Mouse (Mus musculus): ENCODE data around the gene Arhgap30. TPM values are rescaled to one million over a fixed set of nuclear protein-coding genes. Genes with fewer than 3 reads are reported as not detected.
A peak's percentile ranks its signal among the peaks of the same experiment; 100 is the strongest.

Arhgap30 gene
- total RNA-seq, 2 experiments from 2014 or later, result 3.6 to 6.8 TPM

- DNase-seq (ENCODE audit: low spot score in 2 of 2), result no peak
Measured at GRCm38 (mm10) chr1:171424638-171425037, 35.9 kb downstream of the Arhgap30 start.

GRCm38 (mm10) chr1:171425126-171425525, 36.4 kb downstream of the Arhgap30 start:
- DNase-seq (ENCODE audit: low spot score in 2 of 2), result peak in 1 of 2 experiments; percentile 55

DNA sequence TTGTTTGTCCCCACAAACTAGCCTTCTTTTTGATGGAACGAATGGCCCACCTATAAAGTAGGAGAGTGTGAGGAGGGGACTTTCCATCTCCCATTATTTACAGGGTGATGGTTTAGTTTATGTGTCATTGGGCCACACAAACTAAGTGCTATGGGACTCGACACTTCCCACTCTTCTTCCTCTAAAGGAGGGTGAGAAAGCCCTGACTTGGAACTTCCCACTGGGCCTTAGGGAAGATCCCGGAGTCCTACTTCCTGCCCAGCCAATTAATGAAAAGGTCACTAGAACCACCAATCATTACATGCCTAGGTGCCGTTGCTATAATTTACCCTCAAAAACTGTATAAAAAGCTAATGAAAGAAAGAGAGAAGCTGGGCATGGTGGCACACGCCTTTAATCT, 43.4 kb downstream of the Arhgap30 start:
- no peak for DNase-seq (ENCODE audit: low spot score in 2 of 2)

DNA sequence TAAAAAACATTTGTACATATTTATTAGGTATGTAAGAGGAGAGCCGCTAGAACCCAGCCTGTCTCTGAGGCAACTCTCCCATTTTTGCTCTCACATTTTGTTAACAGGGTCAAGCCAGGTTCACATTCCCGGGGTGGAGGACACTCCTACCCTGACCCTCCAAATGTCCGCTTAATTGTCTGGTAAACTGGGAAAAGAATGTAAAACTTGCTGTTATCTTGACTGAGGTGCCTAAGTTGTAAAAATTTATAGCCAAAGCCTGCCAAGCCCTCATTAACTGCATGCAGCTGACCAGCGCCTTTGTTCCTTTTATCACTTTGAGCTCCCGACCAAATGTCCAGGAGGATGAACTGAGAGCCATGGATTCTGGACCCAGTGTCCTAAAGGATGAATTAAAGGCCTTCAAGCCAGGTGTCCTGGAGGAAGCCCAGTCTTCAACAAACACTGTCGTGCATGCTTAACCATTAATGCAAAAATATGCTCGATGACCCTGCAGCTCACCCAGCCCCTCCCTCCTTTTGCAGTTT, 46.6 kb downstream of the Arhgap30 start:
- DNase-seq (ENCODE audit: low spot score in 2 of 2), result no peak

DNA sequence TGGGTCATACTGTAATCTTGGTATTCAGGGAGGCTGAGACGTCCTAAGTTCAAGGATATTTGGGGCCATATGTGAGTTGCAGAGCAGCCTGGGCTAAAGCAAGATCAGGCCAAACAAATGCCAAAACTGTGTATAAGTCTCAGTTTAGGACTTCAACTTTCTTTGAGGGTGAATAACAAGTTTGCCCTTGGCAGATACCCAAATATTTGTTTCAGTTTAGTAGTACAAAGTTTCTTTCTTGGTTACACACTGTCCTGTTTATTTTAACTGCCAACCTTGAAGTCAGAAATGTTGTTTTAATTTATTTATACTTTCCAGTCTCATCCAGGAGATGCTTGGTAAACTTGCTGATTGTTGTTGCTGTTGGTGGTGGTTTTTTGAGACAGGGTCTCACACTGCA, 47.2 kb downstream of the Arhgap30 start:
- no peak for DNase-seq (ENCODE audit: low spot score in 2 of 2)

- DNase-seq (ENCODE audit: low spot score in 2 of 2), result peak; percentile 80 to 84
Measured at GRCm38 (mm10) chr1:171437264-171438013, 48.7 kb downstream of the Arhgap30 start, which contains the start of gene F11r. Gene F11r (plus strand): TSS chr1:171437535.

DNA sequence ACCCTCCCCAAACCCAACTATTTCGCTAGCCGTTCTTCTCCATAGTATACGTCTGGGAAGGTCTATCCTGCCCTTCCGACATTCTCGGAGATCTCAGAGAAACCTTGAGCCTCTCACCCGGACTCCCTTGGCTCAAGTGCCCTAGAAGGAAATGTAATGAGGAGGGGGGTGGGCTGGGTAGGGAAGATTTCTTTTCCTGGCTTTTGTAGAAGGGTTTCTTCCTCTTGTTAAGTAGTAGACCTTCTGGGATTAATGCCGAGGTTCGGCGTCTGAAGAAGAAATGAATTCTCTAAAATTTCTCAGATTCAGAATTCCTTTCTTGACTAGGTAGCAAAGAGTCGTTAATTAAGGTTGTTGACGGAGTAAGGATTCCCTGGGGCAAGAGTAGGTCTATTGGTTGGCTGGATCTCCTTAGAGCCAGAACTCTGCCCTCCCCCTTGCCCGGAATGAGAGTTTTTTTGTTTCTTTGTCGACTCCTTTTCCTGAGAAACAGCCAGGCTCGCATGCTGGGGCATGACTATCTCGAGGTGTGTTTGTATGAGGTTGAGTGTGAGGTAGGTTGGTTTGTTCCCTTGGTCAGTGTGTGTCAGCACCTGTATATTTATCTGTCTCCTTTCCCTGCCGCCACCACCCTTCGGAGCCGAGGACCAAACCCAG, 49.4 kb downstream of the Arhgap30 start:
- DNase-seq (ENCODE audit: low spot score in 2 of 2), result no peak

GRCm38 (mm10) chr1:171439072-171439471, 50.3 kb downstream of the Arhgap30 start:
- no peak for DNase-seq (ENCODE audit: low spot score in 2 of 2)

- peak; percentile 39 to 51 for DNase-seq (ENCODE audit: low spot score in 2 of 2)
Measured at GRCm38 (mm10) chr1:171440025-171440725, 51.4 kb downstream of the Arhgap30 start.

- no peak for DNase-seq (ENCODE audit: low spot score in 2 of 2)
Measured at GRCm38 (mm10) chr1:171441466-171442412, 53.0 kb downstream of the Arhgap30 start.

DNA sequence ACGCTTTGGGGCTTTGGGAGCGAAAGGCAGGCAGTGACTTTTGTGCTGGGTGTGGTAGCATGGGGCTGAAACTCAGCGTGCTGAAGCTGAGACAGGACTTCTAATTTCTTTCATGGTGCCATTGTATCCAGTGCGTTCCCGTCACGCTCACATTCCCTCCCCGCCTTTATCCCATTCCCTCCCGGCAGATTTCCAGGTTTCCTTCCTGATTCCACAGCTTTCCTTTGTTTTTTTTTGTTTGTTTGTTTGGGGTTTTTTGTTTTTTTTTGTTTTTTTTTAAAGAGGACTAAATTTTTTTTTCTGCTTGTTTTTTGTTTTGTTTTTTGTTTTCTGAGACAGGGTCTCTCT, 53.6 kb downstream of the Arhgap30 start:
- DNase-seq (ENCODE audit: low spot score in 2 of 2), result no peak

GRCm38 (mm10) chr1:171445050-171445449, 56.3 kb downstream of the Arhgap30 start:
- no peak for DNase-seq (ENCODE audit: low spot score in 2 of 2)

- DNase-seq (ENCODE audit: low spot score in 2 of 2), result no peak
Measured at GRCm38 (mm10) chr1:171446854-171447253, 58.1 kb downstream of the Arhgap30 start.

DNA sequence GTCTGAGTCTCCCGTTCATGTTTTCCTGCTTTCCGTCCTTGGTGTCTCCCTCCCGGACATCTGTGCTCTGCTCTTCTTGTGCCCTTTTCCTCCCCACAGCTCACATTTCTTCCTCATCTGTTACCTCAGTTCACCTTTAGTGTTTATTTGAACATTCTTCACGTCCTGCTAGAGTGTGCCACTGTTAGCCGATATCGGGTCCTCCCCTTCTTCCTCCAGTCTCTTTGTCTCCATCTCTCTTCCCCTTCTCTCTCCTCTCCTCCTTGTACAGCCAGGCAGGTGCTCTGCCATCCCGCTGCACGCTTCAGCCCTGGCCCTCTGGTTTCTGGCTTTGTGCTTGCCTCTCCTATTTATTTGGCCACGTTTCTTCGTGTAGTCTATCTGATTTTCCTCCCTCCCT, 58.9 kb downstream of the Arhgap30 start:
- DNase-seq (ENCODE audit: low spot score in 2 of 2), result no peak

GRCm38 (mm10) chr1:171450062-171450461, 61.3 kb downstream of the Arhgap30 start:
- no peak for DNase-seq (ENCODE audit: low spot score in 2 of 2)

DNA sequence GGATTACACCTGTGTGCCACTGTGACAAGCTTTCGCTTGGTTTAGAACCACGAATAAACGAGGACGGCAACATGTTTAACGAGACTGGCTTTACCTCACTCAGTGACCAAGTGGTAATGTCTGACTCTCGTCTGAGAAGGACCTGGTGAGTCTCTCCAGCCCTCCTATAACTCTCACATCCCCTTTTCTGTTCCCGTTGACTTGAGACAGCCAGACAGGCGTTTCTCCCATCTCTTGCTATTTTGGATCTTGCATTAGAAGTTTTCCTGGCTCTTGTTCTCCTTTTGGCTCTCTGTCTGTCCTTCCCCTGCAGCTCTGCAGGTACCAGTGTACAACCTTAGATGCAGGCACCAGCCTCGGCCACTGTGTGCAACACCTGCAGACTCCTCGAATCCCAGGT, 62.2 kb downstream of the Arhgap30 start:
- DNase-seq (ENCODE audit: low spot score in 2 of 2), result no peak

- DNase-seq (ENCODE audit: low spot score in 2 of 2), result no peak
Measured at GRCm38 (mm10) chr1:171452522-171452921, 63.8 kb downstream of the Arhgap30 start.

- DNase-seq (ENCODE audit: low spot score in 2 of 2), result no peak
Measured at GRCm38 (mm10) chr1:171452923-171453322, 64.2 kb downstream of the Arhgap30 start.

GRCm38 (mm10) chr1:171454926-171455325, 66.2 kb downstream of the Arhgap30 start:
- no peak for DNase-seq (ENCODE audit: low spot score in 2 of 2)

- no peak for DNase-seq (ENCODE audit: low spot score in 2 of 2)
Measured at GRCm38 (mm10) chr1:171457568-171457967, 68.8 kb downstream of the Arhgap30 start.

DNA sequence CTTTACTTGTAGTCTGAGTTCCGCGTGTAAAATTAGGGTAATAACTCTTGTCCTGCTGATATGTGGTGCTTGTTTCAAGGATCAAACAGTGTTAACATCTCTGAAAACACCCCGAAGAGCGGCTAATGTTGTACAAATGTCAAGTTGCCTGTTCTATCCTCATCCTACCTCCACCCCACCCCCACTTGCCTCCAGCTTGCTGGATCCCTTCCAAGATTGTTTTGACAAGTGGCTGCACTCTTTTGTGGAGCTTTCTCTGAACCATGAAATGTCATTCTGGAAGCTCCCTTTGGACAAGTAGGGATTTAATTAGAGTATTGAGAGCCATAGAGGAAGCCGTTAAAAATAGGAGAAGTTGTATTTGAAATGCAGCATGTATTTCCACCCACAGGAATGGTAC, 71.0 kb downstream of the Arhgap30 start:
- DNase-seq (ENCODE audit: low spot score in 2 of 2), result no peak
